Mouse (Mus musculus) MN1 (cell line): Measurements from ENCODE around the gene Hoxb9.

Experiments used
- DNase-seq: peaks from one replicate; pipeline ENCODE4 v3.0.0-alpha.2; 2016; ENCODE audit warnings: low spot score

Hoxb9 gene

GRCm38 (mm10) chr11:96298895-96299667, 27.8 kb downstream of the Hoxb9 start:
- no peak for DNase-seq

GRCm38 (mm10) chr11:96299781-96300180, 28.5 kb downstream of the Hoxb9 start:
- DNase-seq = no peak

DNA sequence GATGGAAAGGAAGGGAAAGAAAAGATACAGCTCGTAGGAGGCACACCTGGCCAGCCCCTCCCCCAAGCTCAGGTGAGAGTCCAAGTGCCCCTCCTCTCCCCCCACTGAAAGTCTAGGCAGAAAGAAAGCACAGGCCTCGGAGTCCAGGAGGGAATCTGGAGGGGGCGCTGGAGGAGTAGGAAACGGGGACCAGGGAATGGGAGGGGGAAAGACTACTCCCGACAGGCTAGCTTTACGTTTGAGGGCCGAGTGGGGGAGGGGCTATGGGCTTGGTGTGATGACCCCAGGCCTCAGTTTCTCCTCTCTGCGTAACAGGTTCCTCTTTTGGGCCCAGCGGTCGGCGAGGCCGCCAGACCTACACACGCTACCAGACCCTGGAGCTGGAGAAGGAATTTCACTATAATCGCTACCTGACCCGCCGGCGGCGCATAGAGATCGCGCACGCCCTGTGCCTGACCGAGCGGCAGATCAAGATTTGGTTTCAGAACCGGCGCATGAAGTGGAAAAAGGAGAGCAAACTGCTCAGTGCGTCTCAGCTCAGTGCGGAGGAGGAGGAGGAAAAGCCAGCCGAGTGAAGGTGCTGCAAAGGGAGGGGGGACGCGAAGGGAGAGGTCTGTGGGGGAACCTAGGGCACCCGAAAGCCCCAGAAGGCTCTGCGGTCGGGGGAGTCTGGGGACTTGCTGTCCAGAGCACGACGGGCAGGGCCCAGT, 29.3 kb downstream of the Hoxb9 start:
- DNase-seq = no peak

DNA sequence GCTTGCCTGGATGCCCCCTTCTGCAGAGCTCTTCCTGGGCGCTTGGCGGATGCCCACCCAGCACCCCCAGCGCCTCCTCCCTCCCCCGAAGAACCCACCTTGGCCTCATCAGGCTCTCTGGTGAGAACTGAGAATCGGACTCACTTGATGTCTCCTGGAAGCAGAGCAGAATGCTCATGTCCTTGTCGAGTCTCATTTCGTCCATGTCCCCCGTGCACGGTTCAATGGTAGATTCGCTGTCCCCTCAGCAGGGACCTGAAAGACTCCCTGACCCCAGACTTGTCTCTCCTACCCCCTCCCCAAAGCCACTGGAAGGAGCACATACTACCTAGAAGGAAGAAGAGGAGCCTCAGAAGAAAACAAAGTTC, 29.8 kb downstream of the Hoxb9 start:
- DNase-seq = no peak

- no peak for DNase-seq
These were observed 30.6 kb downstream of the Hoxb9 start for GRCm38 (mm10) chr11:96301837-96302236.

- DNase-seq = no peak
These were observed 31.3 kb downstream of the Hoxb9 start for GRCm38 (mm10) chr11:96302381-96303150.

GRCm38 (mm10) chr11:96303151-96304099, 32.2 kb downstream of the Hoxb9 start, which contains the start of gene Hoxb5:
Hoxb5 (plus strand) TSS chr11:96303336.
- no peak for DNase-seq

- no peak for DNase-seq
These were observed 33.3 kb downstream of the Hoxb9 start for GRCm38 (mm10) chr11:96304381-96305195.

GRCm38 (mm10) chr11:96305505-96306182, 34.4 kb downstream of the Hoxb9 start:
- no peak for DNase-seq

DNA sequence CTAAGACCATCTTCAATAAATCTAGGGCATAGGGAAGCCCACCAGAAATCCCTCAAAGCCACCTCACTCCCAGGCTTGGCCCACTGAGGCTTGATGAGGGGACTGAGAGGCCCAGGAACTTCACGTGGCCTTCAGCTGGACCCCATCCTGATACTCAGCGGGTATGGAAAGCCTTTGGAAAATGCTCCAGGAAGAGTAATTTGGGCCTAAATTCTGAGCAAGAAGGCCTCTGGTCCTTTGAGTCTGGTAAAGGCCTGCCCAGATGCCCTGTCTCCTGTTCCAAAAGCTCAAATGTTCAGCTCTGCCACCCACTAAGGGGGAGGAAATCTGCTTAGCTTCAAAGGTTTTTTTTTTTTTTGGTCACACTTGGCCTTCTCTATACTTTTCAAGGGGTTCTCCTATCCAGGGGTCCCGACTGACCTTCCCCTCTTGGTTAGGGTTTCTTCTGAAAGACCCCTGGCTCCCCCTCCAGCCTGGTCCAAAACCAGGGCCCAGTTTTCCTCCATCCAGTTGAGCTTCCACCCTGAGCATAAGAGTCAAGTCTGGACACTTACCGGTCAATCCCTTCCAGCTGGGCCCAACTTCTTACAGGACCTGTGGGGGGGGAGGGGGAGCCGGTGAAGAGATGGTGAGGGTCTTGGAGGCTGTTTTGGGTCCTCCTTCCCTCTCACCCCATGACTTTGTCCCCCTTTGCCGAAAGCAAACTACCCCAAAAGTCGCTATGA, 35.1 kb downstream of the Hoxb9 start:
- DNase-seq = no peak

GRCm38 (mm10) chr11:96306908-96307269, 35.6 kb downstream of the Hoxb9 start:
- no peak for DNase-seq

DNA sequence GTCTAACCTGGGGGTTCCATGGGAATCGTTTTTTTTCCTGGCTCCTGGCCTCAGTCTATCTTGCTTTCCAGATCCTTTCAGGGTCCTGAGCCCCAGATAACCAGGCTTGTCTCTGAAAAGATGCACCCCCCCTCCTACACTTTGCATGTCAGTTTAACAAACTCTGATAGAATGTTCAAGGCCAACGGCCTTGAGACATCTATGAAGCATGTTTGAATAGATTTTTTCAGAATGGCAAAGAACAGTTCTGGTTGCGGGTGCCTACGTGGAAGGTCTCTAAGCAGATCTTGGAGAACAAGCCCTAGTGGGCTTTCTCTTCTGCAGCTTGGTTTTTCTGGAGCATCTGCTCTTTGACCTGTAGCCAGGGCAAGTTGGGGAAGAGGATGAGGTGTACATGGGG, 37.5 kb downstream of the Hoxb9 start:
- no peak for DNase-seq

GRCm38 (mm10) chr11:96309288-96309687, 38.0 kb downstream of the Hoxb9 start:
- no peak for DNase-seq

DNA sequence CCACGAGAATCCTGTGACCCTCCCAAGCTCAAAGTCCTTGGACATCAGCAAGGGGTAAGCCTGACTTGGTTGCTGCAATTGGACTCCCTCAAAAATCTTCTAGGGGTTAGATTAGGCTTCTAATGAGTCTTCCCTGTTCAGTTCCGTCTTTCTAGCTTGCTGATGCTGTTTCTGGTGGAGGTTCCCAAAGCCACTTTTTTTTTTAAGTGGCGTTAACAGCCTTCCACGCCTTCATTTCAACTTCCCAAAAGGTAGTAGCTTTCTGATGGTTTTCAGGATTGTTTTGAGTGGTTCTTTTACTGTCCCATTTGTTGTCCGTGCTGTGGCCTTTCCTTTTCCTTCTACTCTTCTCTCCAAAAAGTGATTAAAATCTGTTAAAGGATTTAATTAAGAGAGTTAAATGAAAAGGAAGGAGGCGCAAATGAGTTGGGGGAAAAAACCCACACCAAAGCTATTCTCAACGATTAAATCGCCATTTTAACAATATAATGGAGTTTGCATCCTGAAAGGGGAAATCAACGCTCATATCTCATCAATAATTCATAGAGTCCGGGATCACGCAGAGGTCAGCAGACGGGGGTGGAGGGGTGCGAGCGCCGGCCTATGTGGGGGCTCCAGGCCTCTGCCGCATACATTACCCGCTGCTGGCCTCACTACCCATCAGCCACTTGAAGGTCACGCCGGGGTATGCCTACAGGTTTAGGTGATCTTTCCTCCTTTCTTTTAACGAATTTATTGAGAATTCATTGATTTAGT, 39.1 kb downstream of the Hoxb9 start:
- no peak for DNase-seq

GRCm38 (mm10) chr11:96311097-96311496, 39.8 kb downstream of the Hoxb9 start:
- no peak for DNase-seq

- DNase-seq = peak; percentile 16
These were observed 40.5 kb downstream of the Hoxb9 start for GRCm38 (mm10) chr11:96311520-96312417.

DNA sequence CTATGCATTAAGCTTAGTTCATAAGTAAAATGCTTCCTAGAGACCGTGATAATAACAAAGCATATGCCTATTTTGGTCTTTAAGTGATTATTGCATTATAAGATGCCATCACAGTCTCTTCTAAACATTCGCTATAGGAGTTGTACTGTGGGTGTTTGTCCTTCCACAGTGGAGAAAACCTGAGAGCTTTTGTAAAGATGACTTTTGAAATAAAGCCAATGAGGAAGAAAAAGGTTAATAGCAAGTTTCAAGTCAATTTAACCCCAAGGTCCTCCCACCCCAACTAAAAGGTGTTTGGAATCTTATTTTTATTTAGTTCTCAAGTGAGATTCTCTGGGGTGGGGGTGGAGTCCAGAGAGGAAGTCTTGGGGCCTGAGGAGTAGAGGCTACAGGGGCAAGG, 41.9 kb downstream of the Hoxb9 start:
- no peak for DNase-seq
